In the genomic region with DNA sequence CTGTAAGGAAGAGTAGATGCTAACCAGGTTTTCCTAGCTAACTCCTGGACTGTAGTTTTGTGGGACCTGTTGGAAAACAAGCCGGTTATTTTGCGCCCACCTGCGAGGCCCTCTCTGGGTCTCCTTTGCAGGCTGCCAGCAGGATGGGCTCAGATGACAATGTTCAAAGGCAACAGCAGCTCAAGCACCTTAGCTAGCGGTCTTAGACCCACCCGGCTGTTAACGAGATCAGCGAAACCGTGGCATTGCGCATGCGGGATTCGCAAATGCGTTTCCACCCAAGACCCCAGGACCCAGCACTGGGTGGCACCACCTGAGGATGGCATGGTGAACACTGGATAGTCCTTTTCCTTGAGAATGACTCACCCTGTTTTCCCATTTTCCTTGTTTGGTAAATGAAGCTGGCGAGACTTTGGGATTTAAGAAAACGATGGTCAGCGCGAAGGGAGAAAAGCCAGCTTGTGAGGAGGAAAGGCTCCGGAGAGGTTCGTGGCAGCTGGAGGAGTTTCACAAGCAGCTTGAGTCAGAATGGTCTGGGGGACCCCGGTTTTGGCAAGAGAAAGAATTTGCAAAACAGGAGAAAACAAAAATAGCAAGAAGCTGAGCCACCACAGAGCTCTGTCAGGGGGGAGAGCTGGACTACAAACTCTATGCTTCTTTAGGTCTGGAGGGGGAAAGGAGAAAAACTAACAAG, we compare ENCODE assay signal across 20 mouse cellular contexts. TPM values are rescaled to one million over a fixed set of nuclear protein-coding genes. Genes with fewer than 3 reads are reported as not detected.
DNase-seq lines count a peak whose midpoint lies in the region; ATAC-seq and TF ChIP-seq lines count a peak whose summit lies in the region.
"Had no signal": no experiment of that assay in that cellular context is flagged by ENCODE, and none has a peak within 500 bp of the region (broad histone marks: within the 10 kb centered on the region; RNA-seq: fewer than 3 reads in every experiment).

No protein-coding gene starts in this region.

- no peaks in the 10 kb centered on the region for H3K9me3 ChIP-seq in lung, postnatal 0 days (ENCODE audit: low read length)
- H3K9me3 ChIP-seq: forebrain, embryonic 15.5 days; heart, embryonic 13.5 days; hindbrain, embryonic 15.5 days had no signal

- TF ChIP-seq CTCF in layer of hippocampus, adult 2 months (conservative IDR thresholded peaks at IDR 0.05): no peak
- no peak for TF ChIP-seq CTCF in lung, postnatal 0 days (IDR thresholded peaks at IDR 0.05)
- no peak for TF ChIP-seq CTCF in lung, adult 2 months (IDR thresholded peaks at IDR 0.05; ENCODE audit: insufficient read depth, low read length)

- WGBS in lung, postnatal 0 days: 70% methylated on average over 19 of the region's 19 CpGs
- WGBS in lung, adult 2 months: 74% methylated on average over 19 of the region's 19 CpGs

- no peak overlapping the region for H3K9ac ChIP-seq in lung, postnatal 0 days (replicated peaks; ENCODE audit: low read depth)
- H3K9ac ChIP-seq: forebrain, embryonic 15.5 days; heart, embryonic 13.5 days; hindbrain, embryonic 15.5 days had no signal

- peak; percentile 67 for ATAC-seq in lung, postnatal 0 days

- H3K27ac ChIP-seq in layer of hippocampus, adult 2 months: peak overlapping the region; percentile 85; the same call in 1 of the 2 replicates
- peak overlapping the region; percentile 33; the same call in 1 of the 2 replicates for H3K27ac ChIP-seq in lung, postnatal 0 days (ENCODE audit: low read length)
- H3K27ac ChIP-seq: forebrain, embryonic 15.5 days; heart, embryonic 13.5 days; hindbrain, embryonic 15.5 days had no signal

- H3K4me3 ChIP-seq in layer of hippocampus, adult 2 months: no peak overlapping the region
- H3K4me3 ChIP-seq in lung, postnatal 0 days (ENCODE audit: low read depth, low read length): no peak overlapping the region
- H3K4me3 ChIP-seq in lung, adult 2 months (replicated peaks; ENCODE audit: extremely low read depth, low read depth, low read length): no peak overlapping the region
- H3K4me3 ChIP-seq: forebrain, embryonic 15.5 days; heart, embryonic 13.5 days; hindbrain, embryonic 15.5 days had no signal

- no peak overlapping the region for H3K4me2 ChIP-seq in lung, postnatal 0 days (replicated peaks; ENCODE audit: low read depth, low read length)
- H3K4me2 ChIP-seq: forebrain, embryonic 15.5 days; heart, embryonic 13.5 days; hindbrain, embryonic 15.5 days had no signal

- H3K36me3 ChIP-seq in lung, postnatal 0 days (ENCODE audit: insufficient read depth, low read length): peaks cover 5% of the 10 kb centered on the region

- intact Hi-C loops in left cerebral cortex, postnatal 4 days (cut with DNase I): no loop called here

- H3K4me1 ChIP-seq in lung, postnatal 0 days (ENCODE audit: insufficient read depth, low read depth, low read length): no peaks in the 10 kb centered on the region
- peaks cover 3% of the 10 kb centered on the region; the same call in 1 of the 2 replicates for H3K4me1 ChIP-seq in lung, adult 2 months (ENCODE audit: control insufficient read depth, insufficient read depth, low read length)

- no peak for DNase-seq in layer of hippocampus, adult 2 months (ENCODE audit: low spot score in 2 of 2)
- DNase-seq in layer of hippocampus, adult 11-12 months (ENCODE audit: low spot score): no peak
- DNase-seq in lung, postnatal 0 days (ENCODE audit: low spot score): peak; percentile 88
- no peak for DNase-seq in lung, adult 2 months
- peak; percentile 19 for DNase-seq in brain, adult 2 months (ENCODE audit: low read depth, low spot score)
- peak; percentile 33 for DNase-seq in lung, postnatal 36 days
- no peak for DNase-seq in left cerebral cortex, postnatal 4 days
- DNase-seq: adrenal gland, adult 2 months; adrenal gland, postnatal 25 days; cerebellum, adult 2 months; cerebellum, postnatal 10 days; gastrocnemius, postnatal 10 days; heart, postnatal 36 days had no signal

- no peak for TF ChIP-seq POLR2A in lung, adult 2 months (IDR thresholded peaks at IDR 0.05; ENCODE audit: borderline replicate concordance, extremely low read depth, low read depth, low read length)

- H3K27me3 ChIP-seq in lung, postnatal 0 days (replicated peaks; ENCODE audit: insufficient read depth, low read length): no peaks in the 10 kb centered on the region
- H3K27me3 ChIP-seq: CH12.LX; forebrain, embryonic 15.5 days; heart, embryonic 13.5 days; hindbrain, embryonic 15.5 days had no signal

- peak; percentile 23; the same call in 1 of the 2 replicates for TF ChIP-seq EP300 in lung, postnatal 0 days (IDR thresholded peaks at IDR 0.05)

RNA-seq across cellular contexts. Expression of gene 1810049J17Rik, which starts 39.0 kb away (rescaled TPM):
- 1 to 10 TPM in 1 of 2 experiments, under 1 TPM in 1; 0.95 to 1.2 TPM for total RNA-seq in layer of hippocampus, adult 2 months (2021)
- 0.33 and 1.1 TPM in 2 replicates for polyA plus RNA-seq in lung, postnatal 0 days (2015; fragmentation: Nextera tagmentation; extraction: Ambion mirVana)
- 0.85 TPM in 1 of 2 replicates, not detected in the other for polyA plus RNA-seq in lung, adult 2 months (2012; rRNA removed)
- total RNA-seq in left cerebral cortex, postnatal 4 days (2021): not detected
- total RNA-seq: adrenal gland, postnatal 25 days; gastrocnemius, postnatal 10 days had no signal
- polyA plus RNA-seq: cerebellum, adult 2 months; embryonic facial prominence, embryonic 11.5 days; forebrain, embryonic 11.5 days; hindbrain, embryonic 11.5 days had no signal

RNA-seq across cellular contexts. Expression of gene Golph3, which starts 39.4 kb away (rescaled TPM):
- 10 to 100 TPM; 91.3 to 94.5 TPM for total RNA-seq in layer of hippocampus, adult 2 months (2021)
- polyA plus RNA-seq in lung, postnatal 0 days (2015; fragmentation: Nextera tagmentation; extraction: Ambion mirVana): 79.4 and 85.9 TPM in 2 replicates
- polyA plus RNA-seq in lung, adult 2 months (2012; rRNA removed): 73.4 and 92.4 TPM in 2 replicates
- total RNA-seq in left cerebral cortex, postnatal 4 days (2021): 10 to 100 TPM; 62.9 to 67.9 TPM

Comparison
In these comparisons a context has a peak if more than half of its experiments do, and no peak if none do; other contexts are left out.
1. DNase-seq: peak in lung, postnatal 0 days (single experiment), brain, adult 2 months (single experiment) and lung, postnatal 36 days (single experiment); none in layer of hippocampus, adult 2 months (0 of 2), layer of hippocampus, adult 11-12 months (single experiment), lung, adult 2 months (single experiment) and left cerebral cortex, postnatal 4 days (single experiment).